Mouse (Mus musculus): ENCODE results near the gene Galnt2.

Gene Galnt2

GRCm38 (mm10) chr8:124240932-124241331 lies 9.7 kb downstream of the Galnt2 start:
- peaks cover 46% of the 10 kb centered on the region for H3K36me3 ChIP-seq (ENCODE audit: insufficient read depth, low read length)
- H3K27me3 ChIP-seq (ENCODE audit: insufficient read depth, low read length) = no peaks in the 10 kb centered on the region
- H3K4me1 ChIP-seq (replicated peaks; ENCODE audit: low read depth, low read length) = peaks cover 61% of the 10 kb centered on the region
- TF ChIP-seq POU5F1 (IDR thresholded peaks at IDR 0.05; ENCODE audit: borderline replicate concordance, low read length) = no peak
- TF ChIP-seq NANOG (IDR thresholded peaks at IDR 0.05; ENCODE audit: borderline replicate concordance, low read length) = no peak
- TF ChIP-seq CTCF (conservative IDR thresholded peaks at IDR 0.05; ENCODE audit: low read length) = no peak
- peaks cover 13% of the 10 kb centered on the region for H3K9me3 ChIP-seq (ENCODE audit: low read length)
- H3K4me3 ChIP-seq (replicated peaks; ENCODE audit: low read length) = no peak overlapping the region

GRCm38 (mm10) chr8:124242208-124242607 lies 11.0 kb downstream of the Galnt2 start:
- no peak for TF ChIP-seq POU5F1 (IDR thresholded peaks at IDR 0.05; ENCODE audit: borderline replicate concordance, low read length)
- no peak for TF ChIP-seq NANOG (IDR thresholded peaks at IDR 0.05; ENCODE audit: borderline replicate concordance, low read length)
- TF ChIP-seq CTCF (conservative IDR thresholded peaks at IDR 0.05; ENCODE audit: low read length) = no peak

GRCm38 (mm10) chr8:124242913-124243312 lies 11.7 kb downstream of the Galnt2 start:
- H3K27me3 ChIP-seq (ENCODE audit: insufficient read depth, low read length) = no peaks in the 10 kb centered on the region
- peaks cover 13% of the 10 kb centered on the region for H3K9me3 ChIP-seq (ENCODE audit: low read length)
- no peak for TF ChIP-seq CTCF (conservative IDR thresholded peaks at IDR 0.05; ENCODE audit: low read length)
- TF ChIP-seq NANOG (IDR thresholded peaks at IDR 0.05; ENCODE audit: borderline replicate concordance, low read length) = no peak
- TF ChIP-seq POU5F1 (IDR thresholded peaks at IDR 0.05; ENCODE audit: borderline replicate concordance, low read length) = no peak
- H3K4me1 ChIP-seq (replicated peaks; ENCODE audit: low read depth, low read length) = peaks cover 41% of the 10 kb centered on the region
- H3K36me3 ChIP-seq (ENCODE audit: insufficient read depth, low read length) = peaks cover 57% of the 10 kb centered on the region
- H3K4me3 ChIP-seq (replicated peaks; ENCODE audit: low read length) = no peak overlapping the region

More at GRCm38 (mm10) chr8:124242208-124242607, 11.0 kb downstream of the Galnt2 start:
- H3K4me3 ChIP-seq (replicated peaks; ENCODE audit: low read length) = no peak overlapping the region
- H3K4me1 ChIP-seq (replicated peaks; ENCODE audit: low read depth, low read length) = peaks cover 48% of the 10 kb centered on the region
- H3K36me3 ChIP-seq (ENCODE audit: insufficient read depth, low read length) = peaks cover 56% of the 10 kb centered on the region
- H3K9me3 ChIP-seq (ENCODE audit: low read length) = peaks cover 13% of the 10 kb centered on the region
- H3K27me3 ChIP-seq (ENCODE audit: insufficient read depth, low read length) = no peaks in the 10 kb centered on the region

- Histone ChIP-seq H3K27me3 (ENCODE audit: insufficient read depth, low read length) (no peaks in the 10 kb centered on the region), H3K4me1 (replicated peaks; ENCODE audit: low read depth, low read length) (no peaks in the 10 kb centered on the region), H3K9me3 (ENCODE audit: low read length) (peaks cover 13% of the 10 kb centered on the region), H3K36me3 (ENCODE audit: insufficient read depth, low read length) (peaks cover 46% of the 10 kb centered on the region), H3K4me3 (replicated peaks; ENCODE audit: low read length) (no peak overlapping the region)
- no peak for TF ChIP-seq CTCF (conservative IDR thresholded peaks at IDR 0.05; ENCODE audit: low read length)
- no peak for TF ChIP-seq NANOG (IDR thresholded peaks at IDR 0.05; ENCODE audit: borderline replicate concordance, low read length)
- TF ChIP-seq POU5F1 (IDR thresholded peaks at IDR 0.05; ENCODE audit: borderline replicate concordance, low read length) = no peak
These were observed 16.4 kb downstream of the Galnt2 start for GRCm38 (mm10) chr8:124247581-124247980.

GRCm38 (mm10) chr8:124248688-124249087 lies 17.5 kb downstream of the Galnt2 start:
- Histone ChIP-seq H3K36me3 (ENCODE audit: insufficient read depth, low read length) (peaks cover 39% of the 10 kb centered on the region), H3K4me3 (replicated peaks; ENCODE audit: low read length) (no peak overlapping the region), H3K4me1 (replicated peaks; ENCODE audit: low read depth, low read length) (no peaks in the 10 kb centered on the region), H3K9me3 (ENCODE audit: low read length) (peaks cover 6% of the 10 kb centered on the region), H3K27me3 (ENCODE audit: insufficient read depth, low read length) (no peaks in the 10 kb centered on the region)
- TF ChIP-seq POU5F1 (IDR thresholded peaks at IDR 0.05; ENCODE audit: borderline replicate concordance, low read length) (no peak), CTCF (conservative IDR thresholded peaks at IDR 0.05; ENCODE audit: low read length) (no peak), NANOG (IDR thresholded peaks at IDR 0.05; ENCODE audit: borderline replicate concordance, low read length) (no peak)

- Histone ChIP-seq H3K4me1 (replicated peaks; ENCODE audit: low read depth, low read length) (no peaks in the 10 kb centered on the region), H3K4me3 (replicated peaks; ENCODE audit: low read length) (no peak overlapping the region), H3K36me3 (ENCODE audit: insufficient read depth, low read length) (peaks cover 29% of the 10 kb centered on the region), H3K9me3 (ENCODE audit: low read length) (peaks cover 12% of the 10 kb centered on the region), H3K27me3 (ENCODE audit: insufficient read depth, low read length) (no peaks in the 10 kb centered on the region)
- TF ChIP-seq POU5F1 (IDR thresholded peaks at IDR 0.05; ENCODE audit: borderline replicate concordance, low read length) (no peak), NANOG (IDR thresholded peaks at IDR 0.05; ENCODE audit: borderline replicate concordance, low read length) (no peak), CTCF (conservative IDR thresholded peaks at IDR 0.05; ENCODE audit: low read length) (no peak)
These were observed 19.1 kb downstream of the Galnt2 start for GRCm38 (mm10) chr8:124250255-124250654.

GRCm38 (mm10) chr8:124250785-124251184 lies 19.6 kb downstream of the Galnt2 start:
- Histone ChIP-seq H3K9me3 (ENCODE audit: low read length) (peaks cover 12% of the 10 kb centered on the region), H3K27me3 (ENCODE audit: insufficient read depth, low read length) (no peaks in the 10 kb centered on the region), H3K4me3 (replicated peaks; ENCODE audit: low read length) (no peak overlapping the region), H3K4me1 (replicated peaks; ENCODE audit: low read depth, low read length) (no peaks in the 10 kb centered on the region; the same call in 1 of the 2 replicates), H3K36me3 (ENCODE audit: insufficient read depth, low read length) (peaks cover 27% of the 10 kb centered on the region)
- TF ChIP-seq CTCF (conservative IDR thresholded peaks at IDR 0.05; ENCODE audit: low read length) (no peak), POU5F1 (IDR thresholded peaks at IDR 0.05; ENCODE audit: borderline replicate concordance, low read length) (no peak), NANOG (IDR thresholded peaks at IDR 0.05; ENCODE audit: borderline replicate concordance, low read length) (no peak)

GRCm38 (mm10) chr8:124252533-124252950 lies 21.4 kb downstream of the Galnt2 start:
- no peak overlapping the region for H3K4me3 ChIP-seq (replicated peaks; ENCODE audit: low read length)
- TF ChIP-seq POU5F1 (IDR thresholded peaks at IDR 0.05; ENCODE audit: borderline replicate concordance, low read length) = no peak
- no peak for TF ChIP-seq CTCF (conservative IDR thresholded peaks at IDR 0.05; ENCODE audit: low read length)
- no peak for TF ChIP-seq NANOG (IDR thresholded peaks at IDR 0.05; ENCODE audit: borderline replicate concordance, low read length)
- H3K4me1 ChIP-seq (replicated peaks; ENCODE audit: low read depth, low read length) = peaks cover 16% of the 10 kb centered on the region
- H3K9me3 ChIP-seq (ENCODE audit: low read length) = peaks cover 12% of the 10 kb centered on the region
- no peaks in the 10 kb centered on the region for H3K27me3 ChIP-seq (ENCODE audit: insufficient read depth, low read length)
- H3K36me3 ChIP-seq (ENCODE audit: insufficient read depth, low read length) = peaks cover 14% of the 10 kb centered on the region

GRCm38 (mm10) chr8:124253939-124254338 lies 22.7 kb downstream of the Galnt2 start:
- no peak overlapping the region for H3K4me3 ChIP-seq (replicated peaks; ENCODE audit: low read length)
- no peak for TF ChIP-seq CTCF (conservative IDR thresholded peaks at IDR 0.05; ENCODE audit: low read length)
- TF ChIP-seq POU5F1 (IDR thresholded peaks at IDR 0.05; ENCODE audit: borderline replicate concordance, low read length) = no peak
- no peak for TF ChIP-seq NANOG (IDR thresholded peaks at IDR 0.05; ENCODE audit: borderline replicate concordance, low read length)
- H3K4me1 ChIP-seq (replicated peaks; ENCODE audit: low read depth, low read length) = peaks cover 30% of the 10 kb centered on the region
- no peaks in the 10 kb centered on the region for H3K27me3 ChIP-seq (ENCODE audit: insufficient read depth, low read length)
- peaks cover 12% of the 10 kb centered on the region for H3K9me3 ChIP-seq (ENCODE audit: low read length)
- peaks cover 8% of the 10 kb centered on the region for H3K36me3 ChIP-seq (ENCODE audit: insufficient read depth, low read length)
